ENCODE assay signal across 9 mouse cellular contexts in genomic region chr11:96340698-96341365, GRCm38 (mm10). TPM values are rescaled to one million over a fixed set of nuclear protein-coding genes. Genes with fewer than 3 reads are reported as not detected.
A peak's percentile ranks its signal among the peaks of the same experiment; 100 is the strongest.
DNase-seq lines count a peak whose midpoint lies in the region; ATAC-seq and TF ChIP-seq lines count a peak whose summit lies in the region.
"Had no signal": no experiment of that assay in that cellular context is flagged by ENCODE, and none has a peak within 500 bp of the region (broad histone marks: within the 10 kb centered on the region; RNA-seq: fewer than 3 reads in every experiment).

No protein-coding gene starts in this region.

- 1% methylated on average over 30 of the region's 36 CpGs for WGBS in heart, embryonic 12.5 days
- 3% methylated on average over 25 of the region's 36 CpGs for WGBS in embryonic facial prominence, embryonic 14.5 days
- 2% methylated on average over 32 of the region's 36 CpGs for WGBS in kidney, postnatal 0 days
- 1% methylated on average over 36 of the region's 36 CpGs for WGBS in neural tube, embryonic 12.5 days

- H3K27ac ChIP-seq in heart, embryonic 12.5 days (ENCODE audit: poor library complexity, severe bottlenecking), result peak overlapping the region; percentile 14; the same call in 1 of the 2 replicates
- H3K27ac ChIP-seq in embryonic facial prominence, embryonic 14.5 days (replicated peaks; ENCODE audit: low read depth, low read length), result no peak overlapping the region; the same call in 1 of the 2 replicates
- peak overlapping the region; percentile 95 for H3K27ac ChIP-seq in kidney, postnatal 0 days
- peak overlapping the region; percentile 100 for H3K27ac ChIP-seq in neural tube, embryonic 12.5 days
- no peak overlapping the region for H3K27ac ChIP-seq in left cerebral cortex, adult 2 months

- no peak for DNase-seq in heart, adult 8-10 months (ENCODE audit: low spot score)
- no peak for DNase-seq in embryonic facial prominence, embryonic 14.5 days (ENCODE audit: low spot score)
- DNase-seq in kidney, postnatal 0 days (ENCODE audit: low spot score), result peak; percentile 96
- no peak for DNase-seq in left cerebral cortex, postnatal 36 days (ENCODE audit: low spot score in 2 of 2)
- no peak for DNase-seq in gastrocnemius, postnatal 36 days
- DNase-seq in left cerebral cortex, adult 2 months (ENCODE audit: extremely low spot score in 1 of 2, low spot score in 2 of 2), result no peak
- DNase-seq: layer of hippocampus, postnatal 36 days had no signal

- H3K4me3 ChIP-seq in heart, embryonic 12.5 days, result peak overlapping the region; percentile 44
- peak overlapping the region; percentile 22; the same call in 1 of the 2 replicates for H3K4me3 ChIP-seq in embryonic facial prominence, embryonic 14.5 days (ENCODE audit: low read depth, low read length)
- H3K4me3 ChIP-seq in kidney, postnatal 0 days (replicated peaks; ENCODE audit: low read depth, low read length), result peak overlapping the region; percentile 33
- peak overlapping the region; percentile 59 for H3K4me3 ChIP-seq in neural tube, embryonic 12.5 days
- H3K4me3 ChIP-seq in left cerebral cortex, adult 2 months, result no peak overlapping the region

- intact Hi-C loops in left cerebral cortex, postnatal 36 days (cut with DNase I), result no loop called here
- intact Hi-C loops in gastrocnemius, postnatal 36 days (cut with DNase I), result no loop called here
- intact Hi-C loops in left cerebral cortex, adult 2 months (cut with DNase I), result no loop called here

- H3K4me2 ChIP-seq in heart, embryonic 12.5 days, result peak overlapping the region; percentile 63
- peak overlapping the region; percentile 43; the same call in 1 of the 2 replicates for H3K4me2 ChIP-seq in embryonic facial prominence, embryonic 14.5 days (ENCODE audit: low read depth, low read length)
- H3K4me2 ChIP-seq in kidney, postnatal 0 days (ENCODE audit: low read length), result peak overlapping the region; percentile 82
- peak overlapping the region; percentile 100 for H3K4me2 ChIP-seq in neural tube, embryonic 12.5 days (replicated peaks)

- no peaks in the 10 kb centered on the region for H3K9me3 ChIP-seq in heart, embryonic 12.5 days (replicated peaks)
- H3K9me3 ChIP-seq in embryonic facial prominence, embryonic 14.5 days (ENCODE audit: control insufficient read depth, low read length), result no peaks in the 10 kb centered on the region
- no peaks in the 10 kb centered on the region for H3K9me3 ChIP-seq in kidney, postnatal 0 days (replicated peaks; ENCODE audit: low read length)
- no peaks in the 10 kb centered on the region for H3K9me3 ChIP-seq in neural tube, embryonic 12.5 days

- peaks cover 19% of the 10 kb centered on the region for H3K4me1 ChIP-seq in heart, embryonic 12.5 days (replicated peaks)
- H3K4me1 ChIP-seq in embryonic facial prominence, embryonic 14.5 days (ENCODE audit: control insufficient read depth, insufficient read depth, low read length), result no peaks in the 10 kb centered on the region
- peaks cover 69% of the 10 kb centered on the region for H3K4me1 ChIP-seq in kidney, postnatal 0 days (replicated peaks; ENCODE audit: insufficient read depth, low read length)
- H3K4me1 ChIP-seq in neural tube, embryonic 12.5 days, result peaks cover 89% of the 10 kb centered on the region

- no peaks in the 10 kb centered on the region for H3K36me3 ChIP-seq in heart, embryonic 12.5 days
- no peaks in the 10 kb centered on the region for H3K36me3 ChIP-seq in embryonic facial prominence, embryonic 14.5 days (ENCODE audit: control insufficient read depth, insufficient read depth, low read length)
- peaks cover 14% of the 10 kb centered on the region for H3K36me3 ChIP-seq in kidney, postnatal 0 days (ENCODE audit: insufficient read depth, low read length)
- H3K36me3 ChIP-seq in neural tube, embryonic 12.5 days, result peaks cover 25% of the 10 kb centered on the region

- 0 out of 2 replicates have a peak overlapping the region, but pooled peaks have one; percentile 44 for H3K9ac ChIP-seq in heart, embryonic 12.5 days
- peak overlapping the region; percentile 34; the same call in 1 of the 2 replicates for H3K9ac ChIP-seq in embryonic facial prominence, embryonic 14.5 days (ENCODE audit: low read depth, low read length)
- peak overlapping the region; percentile 73 for H3K9ac ChIP-seq in kidney, postnatal 0 days (ENCODE audit: low read depth, low read length)
- H3K9ac ChIP-seq in neural tube, embryonic 12.5 days, result peak overlapping the region; percentile 100

- TF ChIP-seq CTCF in kidney, postnatal 0 days (IDR thresholded peaks at IDR 0.05; ENCODE audit: low read depth), result no peak
- TF ChIP-seq CTCF in left cerebral cortex, adult 2 months (IDR thresholded peaks at IDR 0.05), result no peak

- no peak for ATAC-seq in heart, embryonic 12.5 days (ENCODE audit: insufficient number of reproducible peaks, low FRiP score)
- 0 out of 2 replicates have a peak, but pooled peaks have one; percentile 13 for ATAC-seq in embryonic facial prominence, embryonic 14.5 days (ENCODE audit: low read depth)
- peak; percentile 71 for ATAC-seq in kidney, postnatal 0 days (replicated peaks; ENCODE audit: low FRiP score, low read depth)
- ATAC-seq in neural tube, embryonic 12.5 days (ENCODE audit: low FRiP score, low read depth), result peak; percentile 75

- peaks cover 100% of the 10 kb centered on the region for H3K27me3 ChIP-seq in heart, embryonic 12.5 days (replicated peaks)
- peaks cover 99% of the 10 kb centered on the region for H3K27me3 ChIP-seq in embryonic facial prominence, embryonic 14.5 days (replicated peaks; ENCODE audit: control insufficient read depth, insufficient read depth, low read length)
- no peaks in the 10 kb centered on the region for H3K27me3 ChIP-seq in kidney, postnatal 0 days (ENCODE audit: insufficient read depth, low read length)
- no peaks in the 10 kb centered on the region for H3K27me3 ChIP-seq in neural tube, embryonic 12.5 days (replicated peaks)

RNA-seq across cellular contexts. Expression of gene Hoxb2, which starts 9.5 kb away (rescaled TPM):
- 4.0 TPM in 2 replicates for polyA plus RNA-seq in heart, embryonic 12.5 days (2016; fragmentation: Nextera tagmentation; extraction: Ambion mirVana)
- under 1 TPM; 0.38 to 0.80 (median 0.64) TPM for total RNA-seq in heart, adult 8-10 months (2022)
- 7.5 and 8.9 TPM in 2 replicates for polyA plus RNA-seq in embryonic facial prominence, embryonic 14.5 days (2014; fragmentation: Nextera tagmentation; extraction: Ambion mirVana)
- 38.0 and 42.3 TPM in 2 replicates for polyA plus RNA-seq in kidney, postnatal 0 days (2015; fragmentation: Nextera tagmentation; extraction: Ambion mirVana)
- polyA plus RNA-seq in neural tube, embryonic 12.5 days (2016; fragmentation: Nextera tagmentation; extraction: Ambion mirVana), result 109 and 119 TPM in 2 replicates
- total RNA-seq in left cerebral cortex, postnatal 36 days (2021), result not detected
- under 1 TPM in 1 of 2 experiments, not detected in 1; 0.12 TPM for total RNA-seq in gastrocnemius, postnatal 36 days (2021)
- not detected for total RNA-seq in left cerebral cortex, adult 2 months (2021)
- total RNA-seq: layer of hippocampus, postnatal 36 days had no signal

RNA-seq across cellular contexts. Expression of gene Hoxb3, which starts 17.7 kb away (rescaled TPM):
- 0.45 and 0.86 TPM in 2 replicates for polyA plus RNA-seq in heart, embryonic 12.5 days (2016; fragmentation: Nextera tagmentation; extraction: Ambion mirVana)
- total RNA-seq in heart, adult 8-10 months (2022), result under 1 TPM; 0.25 to 0.37 (median 0.30) TPM
- 0.81 and 1.1 TPM in 2 replicates for polyA plus RNA-seq in embryonic facial prominence, embryonic 14.5 days (2014; fragmentation: Nextera tagmentation; extraction: Ambion mirVana)
- polyA plus RNA-seq in kidney, postnatal 0 days (2015; fragmentation: Nextera tagmentation; extraction: Ambion mirVana), result 3.9 and 4.2 TPM in 2 replicates
- polyA plus RNA-seq in neural tube, embryonic 12.5 days (2016; fragmentation: Nextera tagmentation; extraction: Ambion mirVana), result 21.2 and 26.5 TPM in 2 replicates
- not detected for total RNA-seq in left cerebral cortex, postnatal 36 days (2021)
- total RNA-seq in gastrocnemius, postnatal 36 days (2021), result under 1 TPM; 0.38 to 0.54 TPM
- not detected for total RNA-seq in left cerebral cortex, adult 2 months (2021)
- total RNA-seq: layer of hippocampus, postnatal 36 days had no signal

RNA-seq across cellular contexts. Expression of gene Hoxb4, which starts 22.8 kb away (rescaled TPM):
- 0.19 and 0.32 TPM in 2 replicates for polyA plus RNA-seq in heart, embryonic 12.5 days (2016; fragmentation: Nextera tagmentation; extraction: Ambion mirVana)
- total RNA-seq in heart, adult 8-10 months (2022), result under 1 TPM; 0.35 to 0.63 (median 0.53) TPM
- 0.62 and 0.70 TPM in 2 replicates for polyA plus RNA-seq in embryonic facial prominence, embryonic 14.5 days (2014; fragmentation: Nextera tagmentation; extraction: Ambion mirVana)
- 3.6 and 3.8 TPM in 2 replicates for polyA plus RNA-seq in kidney, postnatal 0 days (2015; fragmentation: Nextera tagmentation; extraction: Ambion mirVana)
- polyA plus RNA-seq in neural tube, embryonic 12.5 days (2016; fragmentation: Nextera tagmentation; extraction: Ambion mirVana), result 10.2 and 15.1 TPM in 2 replicates
- not detected for total RNA-seq in left cerebral cortex, postnatal 36 days (2021)
- under 1 TPM; 0.23 to 0.54 TPM for total RNA-seq in gastrocnemius, postnatal 36 days (2021)
- total RNA-seq in left cerebral cortex, adult 2 months (2021), result not detected
- total RNA-seq: layer of hippocampus, postnatal 36 days had no signal

RNA-seq across cellular contexts. Expression of gene Hoxb1, which starts 24.7 kb away (rescaled TPM):
- polyA plus RNA-seq in heart, embryonic 12.5 days (2016; fragmentation: Nextera tagmentation; extraction: Ambion mirVana), result not detected in 2 replicates
- not detected for total RNA-seq in heart, adult 8-10 months (2022)
- 0.13 TPM in 1 of 2 replicates, not detected in the other for polyA plus RNA-seq in embryonic facial prominence, embryonic 14.5 days (2014; fragmentation: Nextera tagmentation; extraction: Ambion mirVana)
- polyA plus RNA-seq in kidney, postnatal 0 days (2015; fragmentation: Nextera tagmentation; extraction: Ambion mirVana), result 0.13 and 0.37 TPM in 2 replicates
- 8.1 and 8.8 TPM in 2 replicates for polyA plus RNA-seq in neural tube, embryonic 12.5 days (2016; fragmentation: Nextera tagmentation; extraction: Ambion mirVana)
- total RNA-seq in left cerebral cortex, postnatal 36 days (2021), result not detected
- not detected for total RNA-seq in gastrocnemius, postnatal 36 days (2021)
- not detected for total RNA-seq in left cerebral cortex, adult 2 months (2021)
- total RNA-seq: layer of hippocampus, postnatal 36 days had no signal

RNA-seq across cellular contexts. Expression of gene Hoxb5, which starts 37.7 kb away (rescaled TPM):
- polyA plus RNA-seq in heart, embryonic 12.5 days (2016; fragmentation: Nextera tagmentation; extraction: Ambion mirVana), result 0.14 and 1.9 TPM in 2 replicates
- total RNA-seq in heart, adult 8-10 months (2022), result under 1 TPM in 1 of 4 experiments, not detected in 3; 0.11 TPM
- polyA plus RNA-seq in embryonic facial prominence, embryonic 14.5 days (2014; fragmentation: Nextera tagmentation; extraction: Ambion mirVana), result 1.8 and 2.4 TPM in 2 replicates
- 10.2 and 12.9 TPM in 2 replicates for polyA plus RNA-seq in kidney, postnatal 0 days (2015; fragmentation: Nextera tagmentation; extraction: Ambion mirVana)
- 79.2 and 94.7 TPM in 2 replicates for polyA plus RNA-seq in neural tube, embryonic 12.5 days (2016; fragmentation: Nextera tagmentation; extraction: Ambion mirVana)
- total RNA-seq in left cerebral cortex, postnatal 36 days (2021), result not detected
- under 1 TPM; 0.52 to 0.61 TPM for total RNA-seq in gastrocnemius, postnatal 36 days (2021)
- not detected for total RNA-seq in left cerebral cortex, adult 2 months (2021)
- total RNA-seq: layer of hippocampus, postnatal 36 days had no signal

Comparison
In these comparisons a context has a peak if more than half of its experiments do, and no peak if none do; other contexts are left out.
1. H3K27ac ChIP-seq: peak in heart, embryonic 12.5 days (single experiment), kidney, postnatal 0 days (single experiment) and neural tube, embryonic 12.5 days (single experiment); none in embryonic facial prominence, embryonic 14.5 days (single experiment) and left cerebral cortex, adult 2 months (single experiment).
2. H3K4me2 ChIP-seq: peak in every context shown above with its lines; median percentile 100 in neural tube, embryonic 12.5 days; 82 in kidney, postnatal 0 days; 63 in heart, embryonic 12.5 days; 43 in embryonic facial prominence, embryonic 14.5 days.
3. H3K9ac ChIP-seq: peak in every context shown above with its lines; median percentile 100 in neural tube, embryonic 12.5 days; 73 in kidney, postnatal 0 days; 44 in heart, embryonic 12.5 days; 34 in embryonic facial prominence, embryonic 14.5 days.